Mouse (Mus musculus) urinary bladder, adult 2 months (tissue): ENCODE measurements around the gene Stk38l. TPM values are rescaled to one million over a fixed set of nuclear protein-coding genes. Genes with fewer than 3 reads are reported as not detected.

Experiments used
- DNase-seq: peaks from one replicate; pipeline ENCODE4 v3.0.0; 2022; ENCODE audit warnings: low spot score
- polyA plus RNA-seq: library from polyadenylated mRNA; depleted of rRNA; stranded (reverse); fragments of >200 nt; gene quantifications from 2 replicates; pipeline ENCODE4 v1.2.3, GENCODE M21; 2012; rRNA removed

Stk38l gene
- 14.2 and 15.7 TPM in 2 replicates for polyA plus RNA-seq

GRCm38 (mm10) chr6:146724581-146725383, at the start of gene Stk38l:
Gene Stk38l, plus strand, starts transcription at chr6:146724995.
- peak; percentile 92 for DNase-seq

- DNase-seq: no peak
Observed at GRCm38 (mm10) chr6:146676904-146677303, 47.9 kb upstream of the Stk38l start.

- no peak for DNase-seq
Observed at GRCm38 (mm10) chr6:146678136-146679070, 46.4 kb upstream of the Stk38l start.

GRCm38 (mm10) chr6:146683881-146684280, 40.9 kb upstream of the Stk38l start:
- no peak for DNase-seq

- DNase-seq: peak; percentile 32
Observed at GRCm38 (mm10) chr6:146685781-146686308, 39.0 kb upstream of the Stk38l start.

GRCm38 (mm10) chr6:146686463-146687196, 38.2 kb upstream of the Stk38l start:
- no peak for DNase-seq

- no peak for DNase-seq
Observed at GRCm38 (mm10) chr6:146688010-146688409, 36.8 kb upstream of the Stk38l start.

GRCm38 (mm10) chr6:146688861-146689260, 35.9 kb upstream of the Stk38l start:
- no peak for DNase-seq

GRCm38 (mm10) chr6:146697767-146698166, 27.0 kb upstream of the Stk38l start:
- DNase-seq: no peak

GRCm38 (mm10) chr6:146698376-146698775, 26.4 kb upstream of the Stk38l start:
- no peak for DNase-seq

GRCm38 (mm10) chr6:146700461-146700860, 24.3 kb upstream of the Stk38l start:
- no peak for DNase-seq

- DNase-seq: no peak
Observed at GRCm38 (mm10) chr6:146702126-146702881, 22.5 kb upstream of the Stk38l start.

GRCm38 (mm10) chr6:146703351-146703750, 21.4 kb upstream of the Stk38l start:
- DNase-seq: no peak

GRCm38 (mm10) chr6:146705631-146706030, 19.2 kb upstream of the Stk38l start:
- DNase-seq: no peak

GRCm38 (mm10) chr6:146719606-146720005, 5.2 kb upstream of the Stk38l start:
- DNase-seq: no peak

- no peak for DNase-seq
Observed at GRCm38 (mm10) chr6:146723805-146724204, 990 bp upstream of the Stk38l start.

GRCm38 (mm10) chr6:146725384-146725791, 593 bp downstream of the Stk38l start:
- DNase-seq: no peak

GRCm38 (mm10) chr6:146731031-146731430, 6.2 kb downstream of the Stk38l start:
- no peak for DNase-seq

- no peak for DNase-seq
Observed at GRCm38 (mm10) chr6:146731692-146732091, 6.9 kb downstream of the Stk38l start.

- no peak for DNase-seq
Observed at GRCm38 (mm10) chr6:146732232-146732631, 7.4 kb downstream of the Stk38l start.

GRCm38 (mm10) chr6:146732676-146733075, 7.9 kb downstream of the Stk38l start:
- DNase-seq: no peak
